Mouse (Mus musculus) heart, postnatal 0 days (tissue): ENCODE results near the gene Vdr. TPM values are rescaled to one million over a fixed set of nuclear protein-coding genes. Genes with fewer than 3 reads are reported as not detected.

Experiments
- ATAC-seq: fragments of 200-750 bp; cut with Nextera tagmentation; 2 replicates; pipeline ENCODE4 v1.8.0; 2017; ENCODE audit warnings: low read depth, moderate number of reproducible peaks, moderate library complexity; ENCODE audit not compliant: insufficient read depth
- DNase-seq: peaks from one replicate; pipeline ENCODE4 v3.0.0-alpha.2; 2016; ENCODE audit warnings: low spot score
- H3K27ac ChIP-seq: fragments of 300-500 bp; sonication (generic); 2 replicates; pipeline ENCODE4 v1.5.1; 2014; ENCODE audit warnings: low read depth, mild to moderate bottlenecking
- H3K27me3 ChIP-seq: fragments of 300-500 bp; sonication (generic); 2 replicates; pipeline ENCODE4 v1.6.1; 2014; ENCODE audit warnings: low read length, mixed read lengths; ENCODE audit not compliant: control insufficient read depth, insufficient read depth
- H3K36me3 ChIP-seq: fragments of 300-500 bp; sonication (generic); replicated peaks from 2 replicates; pipeline ENCODE4 v1.6.1; 2014; ENCODE audit warnings: low read length, mixed read lengths; ENCODE audit not compliant: control insufficient read depth, insufficient read depth
- H3K4me1 ChIP-seq: fragments of 300-500 bp; sonication (generic); 2 replicates; pipeline ENCODE4 v1.6.1; 2014; ENCODE audit warnings: antibody characterized with exemption; ENCODE audit not compliant: control insufficient read depth, insufficient read depth
- H3K4me2 ChIP-seq: fragments of 300-500 bp; sonication (generic); 2 replicates; pipeline ENCODE4 v1.6.1; 2014; ENCODE audit warnings: low read depth, mild to moderate bottlenecking, low read length, moderate library complexity
- H3K4me3 ChIP-seq: fragments of 300-500 bp; sonication (generic); 2 replicates; pipeline ENCODE4 v1.5.1; 2014; ENCODE audit warnings: low read depth, low read length
- H3K9ac ChIP-seq: fragments of 300-500 bp; sonication (generic); replicated peaks from 2 replicates; pipeline ENCODE4 v1.6.1; 2014; ENCODE audit warnings: low read depth, low read length, mixed read lengths
- H3K9me3 ChIP-seq: fragments of 300-500 bp; sonication (generic); replicated peaks from 2 replicates; pipeline ENCODE4 v1.6.1; 2016; ENCODE audit warnings: low read length; ENCODE audit not compliant: control insufficient read depth
- CTCF ChIP-seq: IDR thresholded peaks from 2 replicates; pipeline ENCODE4 v1.5.1; 2016; ENCODE audit warnings: antibody characterized with exemption, control low read depth, low read depth
- EP300 ChIP-seq: IDR thresholded peaks from 2 replicates; pipeline ENCODE4 v1.6.1; 2016; ENCODE audit warnings: antibody characterized with exemption, low read depth
- WGBS: fragments of 180-500 bp; shearing (Covaris S2); extraction: QIAGEN DNeasy Blood & Tissue Kit; methylation state at CpG from one replicate; pipeline ENCODE4 v1.1.7; 2014; 5-methylcytosine and 5-hydroxymethylcytosine counted together
- polyA plus RNA-seq: library from polyadenylated mRNA; unstranded; fragments of >200 nt; fragmentation: Nextera tagmentation; extraction: Ambion mirVana; gene quantifications from 2 replicates; pipeline ENCODE4 v1.2.1, GENCODE M21; 2015
- total RNA-seq: library from RNA; depleted of rRNA; stranded (reverse); fragments of >200 nt; gene quantifications from 2 replicates; pipeline ENCODE4 v1.2.3, GENCODE M21; 2014; ENCODE audit warnings: low replicate concordance

Gene Vdr
- total and polyA plus RNA-seq, 2 experiments from 2014 or later: 0.15 to 2.6 TPM

GRCm38 (mm10) chr15:97907202-97907601 lies 3.2 kb downstream of the Vdr start:
- peaks cover 12% of the 10 kb centered on the region for H3K4me1 ChIP-seq
- H3K27ac ChIP-seq: no peak overlapping the region
- H3K4me3 ChIP-seq: peak overlapping the region; percentile 58
- WGBS: 42% methylated on average over 5 of the region's 5 CpGs
- DNase-seq (no peak), ATAC-seq (no peak)
- no peaks in the 10 kb centered on the region for H3K36me3 ChIP-seq
- peaks cover 45% of the 10 kb centered on the region for H3K27me3 ChIP-seq
- TF ChIP-seq EP300 (no peak), CTCF (no peak)
- no peaks in the 10 kb centered on the region for H3K9me3 ChIP-seq
- peak overlapping the region; percentile 94 for H3K4me2 ChIP-seq
- H3K9ac ChIP-seq: no peak overlapping the region

- Histone ChIP-seq H3K27ac (no peak overlapping the region), H3K36me3 (no peaks in the 10 kb centered on the region), H3K9ac (no peak overlapping the region), H3K4me3 (no peak overlapping the region), H3K27me3 (peaks cover 33% of the 10 kb centered on the region), H3K4me1 (peaks cover 12% of the 10 kb centered on the region), H3K9me3 (no peaks in the 10 kb centered on the region), H3K4me2 (no peak overlapping the region)
- TF ChIP-seq CTCF (no peak), EP300 (no peak)
- 79% methylated on average over 6 of the region's 6 CpGs for WGBS
- DNase-seq (no peak), ATAC-seq (no peak)
These were observed 5.1 kb downstream of the Vdr start for GRCm38 (mm10) chr15:97905281-97905680.

- H3K27ac ChIP-seq: no peak overlapping the region
- TF ChIP-seq CTCF: no peak
- no peak for TF ChIP-seq EP300
- H3K36me3 ChIP-seq: no peaks in the 10 kb centered on the region
- H3K4me1 ChIP-seq: peaks cover 12% of the 10 kb centered on the region
- H3K9me3 ChIP-seq: no peaks in the 10 kb centered on the region
- DNase-seq (no peak), ATAC-seq (no peak)
- peaks cover 29% of the 10 kb centered on the region for H3K27me3 ChIP-seq
- H3K4me3 ChIP-seq: no peak overlapping the region
- H3K9ac ChIP-seq: no peak overlapping the region
- 48% methylated on average over 11 of the region's 11 CpGs for WGBS
- no peak overlapping the region for H3K4me2 ChIP-seq
These were observed 6.0 kb downstream of the Vdr start for GRCm38 (mm10) chr15:97904339-97904991.

GRCm38 (mm10) chr15:97903261-97904009 lies 7.0 kb downstream of the Vdr start:
- 79% methylated on average over 15 of the region's 15 CpGs for WGBS
- ATAC-seq (no peak), DNase-seq (no peak)
- no peaks in the 10 kb centered on the region for H3K36me3 ChIP-seq
- TF ChIP-seq CTCF: no peak
- no peak for TF ChIP-seq EP300
- H3K9ac ChIP-seq: no peak overlapping the region
- no peaks in the 10 kb centered on the region for H3K9me3 ChIP-seq
- peaks cover 11% of the 10 kb centered on the region for H3K4me1 ChIP-seq
- H3K27me3 ChIP-seq: peaks cover 19% of the 10 kb centered on the region
- H3K27ac ChIP-seq: no peak overlapping the region
- H3K4me2 ChIP-seq: no peak overlapping the region
- no peak overlapping the region for H3K4me3 ChIP-seq

- H3K4me3 ChIP-seq: no peak overlapping the region
- peaks cover 14% of the 10 kb centered on the region; the same call in 1 of the 2 replicates for H3K4me1 ChIP-seq
- 0 out of 2 replicates have a peak, but pooled peaks cover 2% of the 10 kb centered on the region for H3K27me3 ChIP-seq
- no peak overlapping the region for H3K4me2 ChIP-seq
- WGBS: 84% methylated on average over 9 of the region's 9 CpGs
- no peak overlapping the region for H3K9ac ChIP-seq
- no peak for DNase-seq
- TF ChIP-seq CTCF (no peak), EP300 (no peak)
- H3K36me3 ChIP-seq: no peaks in the 10 kb centered on the region
- no peak overlapping the region for H3K27ac ChIP-seq
- no peak for ATAC-seq
- no peaks in the 10 kb centered on the region for H3K9me3 ChIP-seq
These were observed 9.4 kb downstream of the Vdr start for GRCm38 (mm10) chr15:97900991-97901390.
